Comparison of ENCODE assay signal across 8 mouse cellular contexts in genomic region chr5:123256841-123257755, GRCm38 (mm10). TPM values are rescaled to one million over a fixed set of nuclear protein-coding genes. Genes with fewer than 3 reads are reported as not detected.
DNase-seq lines count a peak whose midpoint lies in the region; ATAC-seq and TF ChIP-seq lines count a peak whose summit lies in the region.

No protein-coding gene starts in this region.

- no peak for TF ChIP-seq EP300 in liver, postnatal 0 days (IDR thresholded peaks at IDR 0.05; ENCODE audit: low read depth)

- H3K9me3 ChIP-seq in liver, postnatal 0 days (ENCODE audit: low read length): no peaks in the 10 kb centered on the region

- H3K4me2 ChIP-seq in liver, postnatal 0 days (ENCODE audit: low read depth, low read length): peak overlapping the region; percentile 53

- no peak for TF ChIP-seq CTCF in liver, postnatal 0 days (IDR thresholded peaks at IDR 0.05; ENCODE audit: low read depth)
- no peak for TF ChIP-seq CTCF in thymus, adult 2 months (IDR thresholded peaks at IDR 0.05; ENCODE audit: borderline replicate concordance, control insufficient read depth, extremely low read depth, insufficient read depth, low read length, poor library complexity)

- TF ChIP-seq POLR2A in thymus, adult 2 months (IDR thresholded peaks at IDR 0.05; ENCODE audit: control insufficient read depth, extremely low read depth, insufficient read depth, low read length, poor library complexity): no peak

- peak; percentile 26 for DNase-seq in NIH3T3 (ENCODE audit: low read depth)
- peak; percentile 85 to 91 for DNase-seq in cerebellum, postnatal 10 days
- peak; percentile 77 to 88 for DNase-seq in frontal cortex, postnatal 36 days (ENCODE audit: low spot score in 2 of 2)
- peak; percentile 35 for DNase-seq in kidney, postnatal 14 days
- no peak for DNase-seq in liver, postnatal 0 days
- peak; percentile 85 to 91 for DNase-seq in right cerebral cortex, postnatal 10 days (ENCODE audit: low spot score in 2 of 2)
- DNase-seq in thymus, adult 2 months: no peak
- DNase-seq in adrenal gland, postnatal 4 days (ENCODE audit: low spot score in 2 of 2): no peak

- no peak for ATAC-seq in liver, postnatal 0 days

- H3K27me3 ChIP-seq in liver, postnatal 0 days (ENCODE audit: insufficient read depth, low read length): no peaks in the 10 kb centered on the region
- H3K27me3 ChIP-seq in thymus, adult 2 months (ENCODE audit: control insufficient read depth, insufficient read depth, low read length): no peaks in the 10 kb centered on the region

- no peak overlapping the region for H3K4me3 ChIP-seq in liver, postnatal 0 days (ENCODE audit: low read depth, low read length)
- H3K4me3 ChIP-seq in thymus, adult 2 months (ENCODE audit: control insufficient read depth, insufficient read depth, low read length): no peak overlapping the region

- no peak overlapping the region for H3K9ac ChIP-seq in liver, postnatal 0 days (replicated peaks)

- H3K4me1 ChIP-seq in liver, postnatal 0 days (ENCODE audit: insufficient read depth): no peaks in the 10 kb centered on the region
- peaks cover 25% of the 10 kb centered on the region for H3K4me1 ChIP-seq in thymus, adult 2 months (replicated peaks; ENCODE audit: control insufficient read depth, insufficient read depth, low read length)

- H3K36me3 ChIP-seq in liver, postnatal 0 days (replicated peaks; ENCODE audit: insufficient read depth, low read length): no peaks in the 10 kb centered on the region
- H3K36me3 ChIP-seq in thymus, adult 2 months (ENCODE audit: control insufficient read depth, insufficient read depth, low read length): no peaks in the 10 kb centered on the region

- 30% methylated on average over 23 of the region's 23 CpGs for WGBS in liver, postnatal 0 days (ENCODE audit: insufficient replicate concordance)
- WGBS in thymus, adult 2 months: 49% methylated on average over 23 of the region's 23 CpGs

- peak overlapping the region; percentile 55 for H3K27ac ChIP-seq in liver, postnatal 0 days (ENCODE audit: low read depth)
- H3K27ac ChIP-seq in thymus, adult 2 months (ENCODE audit: control insufficient read depth, insufficient read depth, low read length): no peak overlapping the region

RNA-seq across cellular contexts. Expression of gene Wdr66, which starts 5.2 kb away (rescaled TPM):
- 0.06 and 0.21 TPM in 2 replicates for polyA plus RNA-seq in liver, postnatal 0 days (2015; fragmentation: Nextera tagmentation; extraction: Ambion mirVana)
- polyA plus RNA-seq in thymus, adult 2 months (2012; rRNA removed): 2.2 and 2.4 TPM in 2 replicates
- 1 to 10 TPM in 1 of 2 experiments, under 1 TPM in 1; 0.68 to 1.0 TPM for total RNA-seq in adrenal gland, postnatal 4 days (2021)

Comparison
In these comparisons a context has a peak if more than half of its experiments do, and no peak if none do; other contexts are left out.
1. DNase-seq: peak in NIH3T3 (single experiment), cerebellum, postnatal 10 days (2 of 2), frontal cortex, postnatal 36 days (2 of 2), kidney, postnatal 14 days (single experiment) and right cerebral cortex, postnatal 10 days (2 of 2); none in liver, postnatal 0 days (single experiment), thymus, adult 2 months (single experiment) and adrenal gland, postnatal 4 days (0 of 2).